Mouse (Mus musculus) left cerebral cortex, adult 8-10 months (tissue): Measurements from ENCODE around the gene Tcf23. TPM values are rescaled to one million over a fixed set of nuclear protein-coding genes. Genes with fewer than 3 reads are reported as not detected.
A peak's percentile ranks its signal among the peaks of the same experiment; 100 is the strongest.

Source experiments
- DNase-seq, 2 experiments: peaks; one replicate each; pipeline ENCODE4 v3.0.0; 2022; ENCODE audit warnings: low spot score in 2 of 2
- total RNA-seq, 4 experiments: library from RNA; stranded (reverse); gene quantifications; 2 replicates each; pipeline ENCODE4 v1.2.4; 2022

Tcf23 gene
- total RNA-seq, 4 experiments from 2014 or later, result 0.12 to 0.27 (median 0.16) TPM

- DNase-seq, result peak; percentile 85 to 93
Observed at GRCm38 (mm10) chr5:30949654-30950326, 18.7 kb upstream of the Tcf23 start.

- no peak for DNase-seq
Observed at GRCm38 (mm10) chr5:30950451-30950850, 18.0 kb upstream of the Tcf23 start.

- no peak for DNase-seq
Observed at GRCm38 (mm10) chr5:30950922-30951321, 17.5 kb upstream of the Tcf23 start.

- DNase-seq, result no peak
Observed at GRCm38 (mm10) chr5:30951706-30952105, 16.8 kb upstream of the Tcf23 start.

- no peak for DNase-seq
Observed at GRCm38 (mm10) chr5:30952551-30952950, 15.9 kb upstream of the Tcf23 start.

GRCm38 (mm10) chr5:30954065-30954464, 14.4 kb upstream of the Tcf23 start:
- DNase-seq, result no peak

- DNase-seq, result no peak
Observed at GRCm38 (mm10) chr5:30954556-30954955, 13.9 kb upstream of the Tcf23 start.

GRCm38 (mm10) chr5:30955751-30956150, 12.7 kb upstream of the Tcf23 start:
- no peak for DNase-seq

GRCm38 (mm10) chr5:30957891-30958290, 10.6 kb upstream of the Tcf23 start:
- DNase-seq, result no peak

- DNase-seq, result no peak
Observed at GRCm38 (mm10) chr5:30959198-30959854, 9.1 kb upstream of the Tcf23 start.

GRCm38 (mm10) chr5:30959966-30960501, 8.4 kb upstream of the Tcf23 start, which contains the start of gene Preb:
Gene Preb (minus strand): TSS chr5:30960361.
- DNase-seq, result peak; percentile 97

GRCm38 (mm10) chr5:30960814-30961213, 7.6 kb upstream of the Tcf23 start:
- no peak for DNase-seq

- no peak for DNase-seq
Observed at GRCm38 (mm10) chr5:30961545-30962505, 6.6 kb upstream of the Tcf23 start.

GRCm38 (mm10) chr5:30963916-30964315, 4.5 kb upstream of the Tcf23 start:
- DNase-seq, result no peak

GRCm38 (mm10) chr5:30966189-30966588, 2.3 kb upstream of the Tcf23 start:
- DNase-seq, result no peak

GRCm38 (mm10) chr5:30969440-30969839, 978 bp downstream of the Tcf23 start:
- no peak for DNase-seq

GRCm38 (mm10) chr5:30974870-30975656, 6.6 kb downstream of the Tcf23 start:
- DNase-seq, result no peak

- DNase-seq, result peak; percentile 11 to 59
Observed at GRCm38 (mm10) chr5:30982357-30982756, 13.9 kb downstream of the Tcf23 start.

- peak; percentile 26 to 78 for DNase-seq
Observed at GRCm38 (mm10) chr5:30992980-30993676, 24.7 kb downstream of the Tcf23 start.

- peak in 1 of 2 experiments; percentile 40 for DNase-seq
Observed at GRCm38 (mm10) chr5:30994074-30994473, 25.6 kb downstream of the Tcf23 start.
